Mouse (Mus musculus) liver (tissue): Measurements from ENCODE around the gene Gm9821.

ENCODE experiments used
- DNase-seq: peaks from one replicate; pipeline ENCODE4 v3.0.0-alpha.2; 2020; ENCODE audit warnings: mixed read lengths

The Gm9821 gene

GRCm38 (mm10) chr2:91945483-91945882 is at the start of gene Gm9821:
Gene Gm9821 (plus strand): TSS chr2:91945703.
- DNase-seq = no peak

DNA sequence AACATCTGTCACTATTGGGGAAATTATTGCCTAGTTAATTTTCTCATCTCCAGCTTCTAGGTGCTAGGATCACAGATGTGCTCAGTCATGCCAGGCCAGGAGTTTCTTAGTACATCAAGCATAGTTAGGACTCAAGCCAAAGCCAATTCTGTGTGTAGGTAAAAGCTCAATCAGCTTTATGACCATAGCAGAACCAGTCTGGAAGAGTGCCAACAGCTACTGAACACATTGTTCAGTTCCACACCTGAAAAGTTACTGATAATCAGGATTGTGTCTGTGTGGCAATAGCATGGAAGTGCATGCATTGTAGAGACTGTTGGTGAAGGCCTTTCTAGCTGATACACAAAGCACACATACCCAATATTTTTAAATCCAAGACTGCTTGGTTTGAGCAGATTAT is 47.5 kb upstream of the Gm9821 start:
- no peak for DNase-seq

GRCm38 (mm10) chr2:91899141-91899540 is 46.4 kb upstream of the Gm9821 start:
- no peak for DNase-seq

GRCm38 (mm10) chr2:91900431-91900830 is 45.1 kb upstream of the Gm9821 start:
- no peak for DNase-seq

DNA sequence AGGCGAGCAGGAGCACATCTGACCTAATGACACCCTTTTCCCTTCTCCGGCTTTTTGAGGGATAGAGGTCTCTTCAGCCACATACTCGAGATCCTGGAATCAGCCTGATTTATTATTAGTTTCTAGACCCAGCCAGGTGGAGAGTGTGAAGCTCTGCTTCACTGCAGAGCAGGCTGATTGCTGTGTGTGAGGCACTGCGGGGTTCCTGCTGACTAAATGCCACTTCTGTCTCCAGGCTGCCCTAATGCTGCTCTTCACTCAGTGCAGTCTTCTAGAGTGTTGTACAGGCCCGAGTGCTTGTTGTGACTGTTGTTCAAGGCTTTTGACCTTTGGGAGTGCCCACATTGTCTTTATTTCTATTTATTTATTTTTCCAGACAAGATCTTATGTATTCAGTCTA is 43.2 kb upstream of the Gm9821 start:
- DNase-seq = no peak

GRCm38 (mm10) chr2:91903171-91903925 is 42.2 kb upstream of the Gm9821 start:
- no peak for DNase-seq

GRCm38 (mm10) chr2:91904618-91905307 is 40.7 kb upstream of the Gm9821 start:
- no peak for DNase-seq

DNA sequence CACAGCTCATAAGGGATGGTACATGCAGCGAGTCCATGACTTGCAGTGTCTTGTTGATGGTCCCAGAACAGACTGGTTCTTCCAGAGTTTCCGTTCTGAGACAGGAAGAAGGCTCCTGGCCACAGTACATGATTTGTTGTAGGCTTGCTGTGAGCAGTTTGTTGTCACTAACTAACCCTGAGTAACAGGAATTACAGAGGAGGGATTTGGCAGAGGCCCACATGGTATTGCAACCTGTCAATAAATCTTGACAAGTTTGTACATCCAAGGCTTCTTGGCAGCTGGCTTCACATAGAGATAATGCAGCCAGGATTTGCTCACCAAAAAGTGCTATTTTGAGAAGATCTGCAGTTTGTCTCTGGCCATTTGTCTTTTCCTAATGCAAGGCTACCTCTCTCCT is 39.4 kb upstream of the Gm9821 start:
- DNase-seq = no peak

- no peak for DNase-seq
These were observed 32.9 kb upstream of the Gm9821 start for GRCm38 (mm10) chr2:91912616-91913015.

GRCm38 (mm10) chr2:91913328-91914110 is 32.0 kb upstream of the Gm9821 start:
- no peak for DNase-seq

GRCm38 (mm10) chr2:91916346-91916977 is 29.0 kb upstream of the Gm9821 start:
- no peak for DNase-seq

DNA sequence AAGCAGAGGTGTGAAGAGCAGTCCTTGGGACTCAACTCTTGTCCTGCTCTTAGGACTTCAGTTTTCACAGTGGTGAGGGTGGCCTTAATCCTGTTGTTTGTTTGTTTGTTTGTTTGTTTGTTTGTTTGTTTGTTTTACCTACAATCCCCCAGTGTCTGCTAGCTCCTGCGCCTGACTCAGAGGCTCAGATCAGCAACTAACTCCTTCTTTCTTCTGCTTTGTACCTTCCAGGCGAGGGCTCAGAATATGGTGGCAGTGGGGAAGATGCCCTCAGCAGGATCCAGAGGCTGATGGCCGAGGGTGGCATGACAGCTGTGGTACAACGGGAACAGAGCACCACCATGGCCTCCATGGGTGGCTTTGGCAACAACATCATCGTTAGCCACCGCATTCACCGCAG is 28.4 kb upstream of the Gm9821 start:
- no peak for DNase-seq

DNA sequence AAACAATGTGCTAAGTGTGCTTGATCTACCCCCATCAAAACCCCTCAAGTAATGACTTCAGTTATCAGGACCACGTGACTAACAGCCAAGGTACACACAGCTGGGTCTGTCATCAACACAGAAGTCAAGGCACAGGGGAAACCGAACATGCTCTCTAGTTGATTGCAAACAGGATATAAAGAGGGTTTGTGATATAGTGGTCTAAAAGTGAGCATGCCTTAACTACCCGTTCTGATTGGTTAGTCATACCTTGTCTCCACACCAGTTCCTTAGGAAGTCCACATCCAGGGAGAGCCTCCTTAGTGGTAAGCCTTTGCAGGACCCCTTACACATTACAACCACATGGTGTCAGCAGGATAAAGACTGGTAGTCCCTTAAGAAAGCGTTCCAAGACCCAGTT is 25.4 kb upstream of the Gm9821 start:
- no peak for DNase-seq

DNA sequence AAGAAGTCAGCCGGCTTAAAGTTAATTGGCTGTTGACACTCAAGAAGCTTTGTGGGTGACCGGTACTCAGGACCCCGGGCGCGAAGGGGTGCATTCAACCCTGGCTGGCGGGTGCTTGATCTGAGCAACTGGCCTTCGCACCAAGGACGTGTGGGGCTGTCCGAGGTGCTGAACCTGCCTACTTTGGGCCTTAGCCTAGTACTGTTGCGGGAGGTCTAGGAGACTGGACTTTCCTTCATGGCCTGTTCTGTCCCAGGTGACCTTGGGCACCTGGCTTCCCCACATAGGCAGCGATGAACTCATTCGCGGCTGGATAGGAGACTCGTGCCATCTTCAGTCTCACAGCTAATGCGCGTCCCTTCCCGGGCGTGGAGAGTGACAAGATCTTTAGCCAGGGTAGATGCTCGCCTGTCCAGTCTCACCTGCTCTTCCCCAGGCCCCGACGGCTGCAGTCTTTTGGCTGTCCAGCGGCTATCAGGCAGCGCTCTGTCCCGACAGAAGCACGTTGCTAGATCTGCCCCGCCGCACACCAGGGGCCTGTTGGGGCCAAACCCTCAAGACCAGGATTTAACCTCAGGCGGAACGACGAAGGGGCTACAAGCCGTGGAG is 24.2 kb upstream of the Gm9821 start:
- DNase-seq = peak; percentile 62

DNA sequence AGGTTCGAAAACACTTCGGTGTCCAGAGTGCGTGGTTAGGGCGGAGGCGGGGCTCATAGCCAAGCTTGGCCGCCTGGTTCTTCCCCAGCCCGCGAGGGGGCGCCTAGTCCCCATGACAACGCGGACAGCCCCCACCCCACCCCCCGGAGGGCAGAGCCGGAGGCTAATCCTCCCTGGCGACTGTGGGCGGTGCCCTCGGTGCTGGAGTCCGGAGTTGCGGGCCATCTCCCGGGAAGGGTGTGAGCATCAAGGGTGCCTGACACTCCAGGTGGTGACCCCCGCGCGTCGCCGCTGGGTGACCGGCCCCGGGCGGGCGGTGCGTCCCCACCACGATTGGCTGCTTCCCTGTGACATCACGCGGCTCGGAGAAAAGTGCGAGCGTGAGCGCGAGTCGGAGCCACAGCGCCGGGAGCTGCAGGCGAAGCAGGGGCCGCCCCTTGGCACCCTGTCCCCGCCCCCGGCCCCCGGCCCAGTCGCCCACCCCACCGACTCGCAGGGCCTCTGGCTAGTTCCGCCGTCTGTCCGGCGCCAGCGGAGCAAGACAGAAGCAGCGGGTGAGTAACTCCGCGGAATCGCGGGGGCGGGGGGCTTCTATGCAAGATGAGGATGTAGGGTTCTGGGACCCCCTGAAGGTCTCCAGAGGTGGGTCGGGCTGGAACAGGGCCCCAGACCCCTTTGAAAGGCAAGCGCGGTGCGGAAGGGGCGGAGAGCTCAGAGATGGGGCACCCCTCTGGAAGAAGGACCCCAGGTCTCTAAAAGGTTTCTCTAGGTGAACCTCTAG is 23.5 kb upstream of the Gm9821 start:
- peak; percentile 66 for DNase-seq

- no peak for DNase-seq
These were observed 22.7 kb upstream of the Gm9821 start for GRCm38 (mm10) chr2:91922586-91923414.

DNA sequence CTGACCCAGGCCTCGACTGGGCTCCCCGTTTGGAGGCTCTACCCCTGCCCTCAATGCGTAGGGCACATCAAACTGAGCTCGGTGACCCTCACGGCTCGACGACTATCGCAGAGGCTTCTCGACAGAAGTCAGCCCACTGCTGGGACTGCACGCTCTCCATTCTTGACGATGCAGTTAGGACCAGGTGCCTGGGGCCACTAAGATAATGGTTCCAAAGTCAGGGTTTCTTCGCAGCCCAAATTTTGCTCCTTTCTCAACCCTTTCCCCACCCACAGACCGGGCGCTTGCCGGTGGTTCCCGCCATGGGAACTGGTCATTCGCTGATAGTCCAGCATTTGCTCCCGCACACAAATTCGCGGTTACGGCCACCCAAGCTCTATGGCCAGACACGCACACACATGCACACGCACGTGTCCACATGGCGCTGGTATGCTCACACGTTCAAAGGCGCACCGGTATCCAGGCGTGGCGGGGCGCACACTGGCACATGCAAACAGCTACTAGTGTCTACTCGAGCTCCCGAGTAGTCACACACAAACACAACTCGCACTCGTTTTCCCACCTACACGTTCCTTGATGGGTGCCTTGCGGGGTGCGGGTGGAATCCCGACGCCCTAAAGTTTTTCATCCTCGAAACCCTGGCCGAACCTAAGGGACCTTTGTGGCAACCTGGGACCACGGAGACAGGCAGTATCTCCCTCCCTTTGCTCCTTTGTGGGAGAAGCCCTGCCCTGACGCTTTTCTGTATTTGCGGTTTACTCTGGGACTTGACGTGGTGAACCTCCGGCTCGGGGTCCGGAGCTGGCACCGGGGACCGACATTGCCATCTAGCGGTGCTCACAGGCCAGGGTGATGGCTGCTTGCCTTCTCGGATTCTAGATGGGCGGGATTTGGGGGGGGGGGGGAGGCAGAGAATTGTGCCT is 21.8 kb upstream of the Gm9821 start:
- DNase-seq = peak; percentile 71

GRCm38 (mm10) chr2:91924726-91925125 is 20.8 kb upstream of the Gm9821 start:
- DNase-seq = no peak

GRCm38 (mm10) chr2:91925442-91925841 is 20.1 kb upstream of the Gm9821 start:
- DNase-seq = no peak

- no peak for DNase-seq
These were observed 18.6 kb upstream of the Gm9821 start, which contains the start of gene Chrm4 for GRCm38 (mm10) chr2:91926949-91927348. Gene Chrm4 (plus strand): TSS chr2:91927249.
